Mouse (Mus musculus): Measurements from ENCODE around the gene Zfp777.

- TF ChIP-seq CTCF (IDR thresholded peaks at IDR 0.05) (no peak), EP300 (IDR thresholded peaks at IDR 0.05) (no peak)
Observed at GRCm38 (mm10) chr6:48022672-48023071, 26.0 kb downstream of the Zfp777 start.
